Mouse (Mus musculus): ENCODE measurements around the gene Actn2.

DNA sequence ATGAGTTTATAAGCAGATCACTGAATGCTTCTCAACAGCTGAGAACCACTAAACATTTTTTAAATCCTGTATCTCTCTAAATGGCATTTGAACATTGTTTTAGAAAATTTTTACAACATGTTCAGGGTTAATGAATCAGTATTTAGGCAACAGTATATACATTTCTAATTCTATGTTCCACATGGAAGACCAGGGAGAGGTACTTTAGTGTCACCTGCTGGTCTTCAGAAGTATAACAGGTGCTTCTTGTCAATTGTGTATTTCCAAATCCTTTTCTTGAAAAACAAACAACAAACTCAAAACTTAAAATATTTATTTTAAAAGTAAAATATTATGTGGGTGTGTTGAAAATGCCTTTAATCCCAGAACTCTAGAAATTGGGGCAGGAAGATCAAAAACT lies 45.7 kb upstream of the Actn2 start:
- TF ChIP-seq POLR2A (IDR thresholded peaks at IDR 0.05; ENCODE audit: low read depth, low read length) (no peak), CTCF (IDR thresholded peaks at IDR 0.05; ENCODE audit: extremely low read depth, insufficient read depth, insufficient read length, insufficient replicate concordance) (no peak)

Measured in spleen, adult 2 months (tissue).